Mouse (Mus musculus) central nervous system, embryonic 11.5 days (tissue): ENCODE data around the gene Mast1. TPM values are rescaled to one million over a fixed set of nuclear protein-coding genes. Genes with fewer than 3 reads are reported as not detected.

ENCODE experiments used
- polyA plus RNA-seq: library from polyadenylated mRNA; depleted of rRNA; stranded (reverse); fragments of >200 nt; gene quantifications from 2 replicates; pipeline ENCODE4 v1.2.3, GENCODE M21; 2012; rRNA removed

The Mast1 gene
- polyA plus RNA-seq = 21.4 and 22.8 TPM in 2 replicates

GRCm38 (mm10) chr8:84936962-84937546 is at the start of gene Mast1:
Mast1 (minus strand) TSS chr8:84937359.

GRCm38 (mm10) chr8:84978248-84978940 is 41.2 kb upstream of the Mast1 start, which contains the start of gene Junb:
Junb (minus strand) TSS chr8:84978718.

GRCm38 (mm10) chr8:84969241-84970134 is 32.3 kb upstream of the Mast1 start, which contains the start of the genes Gm49661, Prdx2 and Rnaseh2a:
Gm49661 (minus strand) TSS chr8:84969433.
Prdx2 (plus strand) TSS chr8:84969587.
Rnaseh2a (minus strand) TSS chr8:84969767.

GRCm38 (mm10) chr8:84946528-84947240 is 9.5 kb upstream of the Mast1 start, which contains the start of gene Rtbdn:
Rtbdn (plus strand) TSS chr8:84946991.

GRCm38 (mm10) chr8:84908421-84909161 is 28.6 kb downstream of the Mast1 start, which contains the start of gene Dnase2a:
Dnase2a (plus strand) TSS chr8:84908560.

GRCm38 (mm10) chr8:84901752-84902151 is 35.4 kb downstream of the Mast1 start, which contains the start of gene Klf1:
Klf1 (plus strand) TSS chr8:84901928.

GRCm38 (mm10) chr8:84893709-84894134 is 43.4 kb downstream of the Mast1 start, which contains the start of gene Gcdh:
Gcdh (minus strand) TSS chr8:84893921.

GRCm38 (mm10) chr8:84871376-84872308 is 65.5 kb downstream of the Mast1 start, which contains the start of gene Syce2:
Syce2 (plus strand) TSS chr8:84872111.

Other genes starting within 250 kb of the Mast1 start
- 55.6 and 88.0 TPM in 2 replicates for gene Nacc1, start 249.5 kb downstream of the Mast1 start, polyA plus RNA-seq
- gene Lyl1, start 235.9 kb downstream of the Mast1 start, polyA plus RNA-seq = 6.1 and 7.2 TPM in 2 replicates
- 2.7 and 4.9 TPM in 2 replicates for gene G430095P16Rik, start 214.4 kb downstream of the Mast1 start, polyA plus RNA-seq
- 7.8 and 9.6 TPM in 2 replicates for gene Nfix, start 137.0 kb downstream of the Mast1 start, polyA plus RNA-seq
- gene Dand5, start 114.5 kb downstream of the Mast1 start, polyA plus RNA-seq = 3.2 and 4.7 TPM in 2 replicates
- 29.3 and 32.5 TPM in 2 replicates for gene Gadd45gip1, start 105.8 kb downstream of the Mast1 start, polyA plus RNA-seq
- 65.7 and 76.9 TPM in 2 replicates for gene Rad23a, start 96.7 kb downstream of the Mast1 start, polyA plus RNA-seq
- gene Calr, start 90.4 kb downstream of the Mast1 start, polyA plus RNA-seq = 669 and 1,481 TPM in 2 replicates
- gene Farsa, start 80.4 kb downstream of the Mast1 start, polyA plus RNA-seq = 97.5 and 98.6 TPM in 2 replicates
- 38.7 and 41.1 TPM in 2 replicates for gene Syce2, start 65.2 kb downstream of the Mast1 start, polyA plus RNA-seq
- 47.6 and 59.7 TPM in 2 replicates for gene Gcdh, start 43.4 kb downstream of the Mast1 start, polyA plus RNA-seq
- gene Klf1, start 35.4 kb downstream of the Mast1 start, polyA plus RNA-seq = 13.0 and 22.9 TPM in 2 replicates
- gene Dnase2a, start 28.8 kb downstream of the Mast1 start, polyA plus RNA-seq = 8.9 and 10.6 TPM in 2 replicates
- 1.1 TPM in 2 replicates for gene Rtbdn, start 9.6 kb upstream of the Mast1 start, polyA plus RNA-seq
- not detected in 2 replicates for gene Gm49661, start 32.1 kb upstream of the Mast1 start, polyA plus RNA-seq
- gene Prdx2, start 32.2 kb upstream of the Mast1 start, polyA plus RNA-seq = 836 and 1,138 TPM in 2 replicates
- 85.7 and 158 TPM in 2 replicates for gene Rnaseh2a, start 32.4 kb upstream of the Mast1 start, polyA plus RNA-seq
- gene Junb, start 41.4 kb upstream of the Mast1 start, polyA plus RNA-seq = 3.7 and 3.8 TPM in 2 replicates
- 12.8 and 15.9 TPM in 2 replicates for gene Hook2, start 53.2 kb upstream of the Mast1 start, polyA plus RNA-seq
- gene Best2, start 77.2 kb upstream of the Mast1 start, polyA plus RNA-seq = 0.04 TPM in 1 of 2 replicates, not detected in the other
- gene Asna1, start 87.9 kb upstream of the Mast1 start, polyA plus RNA-seq = 186 and 196 TPM in 2 replicates
- gene Trir, start 89.5 kb upstream of the Mast1 start, polyA plus RNA-seq = 185 and 357 TPM in 2 replicates
- 72.4 and 83.1 TPM in 2 replicates for gene Tnpo2, start 99.6 kb upstream of the Mast1 start, polyA plus RNA-seq
- 40.9 and 42.1 TPM in 2 replicates for gene Fbxw9, start 122.7 kb upstream of the Mast1 start, polyA plus RNA-seq
- 0.71 and 0.82 TPM in 2 replicates for gene Gm5741, start 130.6 kb upstream of the Mast1 start, polyA plus RNA-seq
- gene Dhps, start 134.4 kb upstream of the Mast1 start, polyA plus RNA-seq = 44.7 and 49.4 TPM in 2 replicates
- 85.3 and 89.8 TPM in 2 replicates for gene Wdr83os, start 143.4 kb upstream of the Mast1 start, polyA plus RNA-seq
- gene Wdr83, start 143.9 kb upstream of the Mast1 start, polyA plus RNA-seq = 72.7 and 84.7 TPM in 2 replicates
- 18.3 and 21.6 TPM in 2 replicates for gene Man2b1, start 145.9 kb upstream of the Mast1 start, polyA plus RNA-seq
- gene Zfp791, start 185.7 kb upstream of the Mast1 start, polyA plus RNA-seq = 1.3 and 2.0 TPM in 2 replicates
- not detected in 2 replicates for gene Cks1brt, start 214.6 kb upstream of the Mast1 start, polyA plus RNA-seq